Mouse (Mus musculus): ENCODE measurements at regions not wholly inside any gene's neighbourhood (a gene's known extent, or its start where the extent isn't known, plus 50 kb on each side); places are given as distances from the start of the nearest gene placed in this dataset.

- Histone ChIP-seq H3K27ac (no peak overlapping the region), H3K36me3 (no peaks in the 10 kb centered on the region), H3K9me3 (replicated peaks) (no peaks in the 10 kb centered on the region), H3K9ac (no peak overlapping the region), H3K4me2 (no peak overlapping the region), H3K27me3 (no peaks in the 10 kb centered on the region), H3K4me3 (no peak overlapping the region), H3K4me1 (replicated peaks) (no peaks in the 10 kb centered on the region)
- WGBS, result 79% methylated on average over 7 of the region's 7 CpGs
- no peak for ATAC-seq (replicated peaks; ENCODE audit: insufficient number of reproducible peaks, insufficient read depth, low FRiP score, low read depth)
These were observed 198.6 kb upstream of the Vegfc start for GRCm38 (mm10) chr8:53878846-53879245.

DNA sequence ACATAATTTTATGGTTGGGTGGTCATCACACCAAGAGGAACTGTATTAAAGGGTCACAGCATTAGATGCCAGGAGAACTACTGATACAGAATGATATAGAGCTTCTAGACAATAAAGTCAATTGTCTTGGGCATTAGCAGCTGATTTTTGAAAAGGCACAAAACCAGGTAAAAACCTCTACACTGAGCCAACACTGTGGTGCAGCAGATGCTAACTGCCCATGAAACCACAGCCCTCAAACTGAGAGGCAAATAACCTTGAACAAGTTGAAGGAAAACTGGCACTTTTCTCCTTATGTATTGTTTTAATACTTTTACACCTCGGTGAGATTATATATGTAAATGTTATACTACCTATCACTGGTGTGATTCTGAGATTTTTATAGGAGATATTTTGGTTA is 195.9 kb upstream of the Vegfc start:
- H3K27ac ChIP-seq, result no peak overlapping the region
- ATAC-seq (replicated peaks; ENCODE audit: insufficient number of reproducible peaks, insufficient read depth, low FRiP score, low read depth), result no peak
- H3K4me3 ChIP-seq, result no peak overlapping the region
- 76% methylated on average over 1 of the region's 1 CpGs for WGBS
- H3K4me2 ChIP-seq, result no peak overlapping the region
- H3K27me3 ChIP-seq, result no peaks in the 10 kb centered on the region
- H3K4me1 ChIP-seq (replicated peaks), result no peaks in the 10 kb centered on the region
- H3K36me3 ChIP-seq, result no peaks in the 10 kb centered on the region
- H3K9me3 ChIP-seq (replicated peaks), result no peaks in the 10 kb centered on the region
- H3K9ac ChIP-seq, result no peak overlapping the region

- no peak overlapping the region for H3K4me3 ChIP-seq
- no peaks in the 10 kb centered on the region for H3K9me3 ChIP-seq (replicated peaks)
- no peak overlapping the region for H3K27ac ChIP-seq
- 68% methylated on average over 4 of the region's 4 CpGs for WGBS
- H3K4me1 ChIP-seq (replicated peaks), result 0 out of 2 replicates have a peak, but pooled peaks cover 2% of the 10 kb centered on the region
- H3K9ac ChIP-seq, result no peak overlapping the region
- no peak for ATAC-seq (replicated peaks; ENCODE audit: insufficient number of reproducible peaks, insufficient read depth, low FRiP score, low read depth)
- no peaks in the 10 kb centered on the region for H3K36me3 ChIP-seq
- no peak overlapping the region for H3K4me2 ChIP-seq
- H3K27me3 ChIP-seq, result no peaks in the 10 kb centered on the region
These were observed 185.1 kb upstream of the Vegfc start for GRCm38 (mm10) chr8:53892205-53892710.

DNA sequence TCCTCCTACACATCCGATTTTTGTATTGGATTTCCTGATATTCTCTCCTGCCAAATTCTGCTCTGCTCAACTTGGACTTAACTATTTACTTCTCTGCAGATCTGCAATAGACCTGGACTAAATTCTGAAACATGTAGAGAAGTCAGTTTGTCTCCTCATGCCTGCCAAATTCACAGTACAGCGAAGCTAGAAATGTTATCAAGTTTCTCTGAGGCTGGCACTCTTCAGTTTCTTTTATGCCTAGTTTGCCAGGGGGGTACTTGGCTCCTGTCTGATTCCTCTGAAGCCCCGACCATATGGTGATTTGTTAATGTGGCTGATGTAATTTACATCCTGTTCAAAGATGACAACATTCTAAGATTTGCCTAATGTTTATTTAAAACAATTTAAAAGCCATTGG is 184.6 kb upstream of the Vegfc start:
- no peak for ATAC-seq (replicated peaks; ENCODE audit: insufficient number of reproducible peaks, insufficient read depth, low FRiP score, low read depth)
- Histone ChIP-seq H3K9me3 (replicated peaks) (no peaks in the 10 kb centered on the region), H3K27me3 (no peaks in the 10 kb centered on the region), H3K27ac (no peak overlapping the region), H3K4me1 (replicated peaks) (0 out of 2 replicates have a peak, but pooled peaks cover 2% of the 10 kb centered on the region), H3K4me3 (no peak overlapping the region), H3K36me3 (no peaks in the 10 kb centered on the region), H3K9ac (no peak overlapping the region), H3K4me2 (no peak overlapping the region)
- 45% methylated on average over 3 of the region's 3 CpGs for WGBS

DNA sequence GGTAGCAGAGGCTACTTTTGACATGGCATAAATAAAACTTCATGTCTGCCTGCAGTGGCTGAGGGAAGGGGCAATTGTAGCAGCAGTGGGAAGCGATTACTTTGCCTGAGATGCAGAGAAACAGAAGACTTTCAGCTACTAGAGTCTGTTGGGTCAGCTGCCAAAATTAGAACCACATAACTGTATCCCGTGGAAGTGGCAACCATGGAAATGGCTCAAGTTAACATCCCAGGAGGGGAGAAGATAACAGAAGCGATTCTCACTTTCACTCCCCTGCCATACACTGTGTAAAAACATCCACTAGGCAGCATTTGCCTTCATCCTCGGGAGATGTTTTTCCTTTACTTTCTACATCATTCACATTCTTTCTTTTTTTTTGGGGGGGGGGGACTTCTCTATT is 155.1 kb upstream of the Vegfc start:
- Histone ChIP-seq H3K4me2 (no peak overlapping the region), H3K9ac (no peak overlapping the region), H3K27ac (no peak overlapping the region), H3K27me3 (no peaks in the 10 kb centered on the region), H3K9me3 (replicated peaks) (no peaks in the 10 kb centered on the region; the same call in 1 of the 2 replicates), H3K4me1 (replicated peaks) (no peaks in the 10 kb centered on the region), H3K4me3 (no peak overlapping the region), H3K36me3 (no peaks in the 10 kb centered on the region)
- WGBS, result 35% methylated on average over 4 of the region's 4 CpGs
- ATAC-seq (replicated peaks; ENCODE audit: insufficient number of reproducible peaks, insufficient read depth, low FRiP score, low read depth), result peak; percentile 43; the same call in 1 of the 2 replicates

GRCm38 (mm10) chr8:53930685-53931084 is 146.7 kb upstream of the Vegfc start:
- no peaks in the 10 kb centered on the region for H3K36me3 ChIP-seq
- H3K4me3 ChIP-seq, result no peak overlapping the region
- H3K9me3 ChIP-seq (replicated peaks), result no peaks in the 10 kb centered on the region
- ATAC-seq (replicated peaks; ENCODE audit: insufficient number of reproducible peaks, insufficient read depth, low FRiP score, low read depth), result no peak
- H3K4me1 ChIP-seq (replicated peaks), result no peaks in the 10 kb centered on the region
- no peak overlapping the region for H3K27ac ChIP-seq
- no peak overlapping the region for H3K4me2 ChIP-seq
- no peaks in the 10 kb centered on the region for H3K27me3 ChIP-seq
- H3K9ac ChIP-seq, result no peak overlapping the region
- WGBS, result 26% methylated on average over 5 of the region's 5 CpGs

DNA sequence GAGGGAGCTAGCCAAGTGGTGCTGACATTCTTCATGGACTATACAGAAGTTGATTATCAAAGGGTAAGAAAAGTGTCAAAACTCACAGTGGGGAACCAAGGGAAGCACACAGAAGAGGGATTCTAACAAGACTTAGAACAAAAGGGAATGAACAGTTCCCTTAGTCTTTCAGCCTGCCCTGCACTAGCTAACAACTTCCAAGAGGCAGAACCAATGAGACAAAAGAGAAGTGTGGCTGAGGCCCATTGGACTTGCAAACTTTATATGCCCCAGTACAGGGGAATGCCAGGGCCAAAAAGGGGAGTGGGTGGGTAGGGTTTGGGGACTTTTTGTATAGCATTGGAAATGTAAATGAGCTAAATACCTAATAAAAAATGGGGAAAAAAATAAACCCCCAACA is 139.0 kb upstream of the Vegfc start:
- Histone ChIP-seq H3K9ac (no peak overlapping the region), H3K4me2 (no peak overlapping the region), H3K27me3 (no peaks in the 10 kb centered on the region), H3K9me3 (replicated peaks) (no peaks in the 10 kb centered on the region), H3K4me3 (no peak overlapping the region), H3K27ac (no peak overlapping the region), H3K4me1 (replicated peaks) (no peaks in the 10 kb centered on the region), H3K36me3 (no peaks in the 10 kb centered on the region)
- no peak for ATAC-seq (replicated peaks; ENCODE audit: insufficient number of reproducible peaks, insufficient read depth, low FRiP score, low read depth)

GRCm38 (mm10) chr8:53939519-53939918 is 137.9 kb upstream of the Vegfc start:
- H3K27me3 ChIP-seq, result no peaks in the 10 kb centered on the region
- H3K4me2 ChIP-seq, result no peak overlapping the region
- ATAC-seq (replicated peaks; ENCODE audit: insufficient number of reproducible peaks, insufficient read depth, low FRiP score, low read depth), result no peak
- H3K4me3 ChIP-seq, result no peak overlapping the region
- no peaks in the 10 kb centered on the region for H3K9me3 ChIP-seq (replicated peaks)
- H3K36me3 ChIP-seq, result no peaks in the 10 kb centered on the region
- WGBS, result 37% methylated on average over 1 of the region's 1 CpGs
- no peak overlapping the region for H3K27ac ChIP-seq
- no peaks in the 10 kb centered on the region for H3K4me1 ChIP-seq (replicated peaks)
- no peak overlapping the region for H3K9ac ChIP-seq

DNA sequence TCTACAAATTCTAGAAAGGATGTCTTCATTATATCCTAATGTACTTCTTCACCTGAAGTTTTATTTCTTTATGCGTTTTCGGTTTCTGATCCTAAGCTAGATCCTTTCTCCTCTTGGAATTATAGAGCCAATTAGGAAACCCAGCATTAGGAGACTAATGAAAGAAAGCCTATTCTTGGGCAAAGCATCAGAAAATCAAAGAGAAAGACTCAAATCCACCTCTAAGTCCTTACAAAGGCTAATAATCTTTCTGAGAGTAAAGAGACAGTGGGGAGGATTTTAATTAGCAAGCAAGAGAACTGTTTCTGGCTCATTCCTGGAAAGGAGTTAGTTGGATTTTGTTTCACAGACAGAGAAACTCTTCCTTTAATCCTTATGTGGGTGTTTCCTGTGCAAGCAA is 136.3 kb upstream of the Vegfc start:
- no peak overlapping the region for H3K9ac ChIP-seq
- H3K4me1 ChIP-seq (replicated peaks), result no peaks in the 10 kb centered on the region
- H3K4me3 ChIP-seq, result no peak overlapping the region

GRCm38 (mm10) chr8:53945561-53945960 is 131.8 kb upstream of the Vegfc start:
- whole genome bisulfite sequencing, result 68% methylated on average over 2 of the region's 2 CpGs
- ATAC-seq (replicated peaks; ENCODE audit: insufficient number of reproducible peaks, insufficient read depth, low FRiP score, low read depth), result no peak

More for the DNA sequence above, 136.3 kb upstream of the Vegfc start:
- ATAC-seq (replicated peaks; ENCODE audit: insufficient number of reproducible peaks, insufficient read depth, low FRiP score, low read depth), result no peak
- 93% methylated on average over 2 of the region's 2 CpGs for WGBS
- no peaks in the 10 kb centered on the region for H3K27me3 ChIP-seq
- H3K36me3 ChIP-seq, result no peaks in the 10 kb centered on the region
- H3K4me2 ChIP-seq, result no peak overlapping the region
- no peaks in the 10 kb centered on the region for H3K9me3 ChIP-seq (replicated peaks)
- no peak overlapping the region for H3K27ac ChIP-seq

DNA sequence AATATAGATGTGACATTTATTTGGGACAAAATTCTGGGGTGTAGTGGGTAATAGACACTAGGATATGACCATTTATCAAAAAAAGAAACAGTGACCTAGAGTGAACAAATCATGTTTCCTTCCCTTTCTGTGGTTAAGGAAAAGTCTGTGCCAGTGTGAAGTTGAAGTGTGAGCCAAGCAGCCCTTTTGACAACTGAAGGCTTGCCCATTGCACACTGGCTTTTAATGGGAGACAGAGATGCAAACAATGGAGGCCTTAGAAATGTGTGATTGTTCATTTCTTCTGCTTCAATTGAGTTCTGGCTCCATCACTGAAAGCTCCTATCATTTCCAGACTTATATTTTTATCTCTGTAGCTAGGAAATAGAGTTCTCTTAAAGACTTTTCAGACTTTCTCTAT is 130.0 kb upstream of the Vegfc start:
- Histone ChIP-seq H3K36me3 (no peaks in the 10 kb centered on the region), H3K4me1 (replicated peaks) (no peaks in the 10 kb centered on the region)

More at GRCm38 (mm10) chr8:53945561-53945960, 131.8 kb upstream of the Vegfc start:
- Histone ChIP-seq H3K4me2 (no peak overlapping the region), H3K9me3 (replicated peaks) (no peaks in the 10 kb centered on the region), H3K27ac (no peak overlapping the region), H3K9ac (no peak overlapping the region), H3K4me3 (no peak overlapping the region), H3K27me3 (no peaks in the 10 kb centered on the region), H3K4me1 (replicated peaks) (no peaks in the 10 kb centered on the region), H3K36me3 (no peaks in the 10 kb centered on the region)

DNA sequence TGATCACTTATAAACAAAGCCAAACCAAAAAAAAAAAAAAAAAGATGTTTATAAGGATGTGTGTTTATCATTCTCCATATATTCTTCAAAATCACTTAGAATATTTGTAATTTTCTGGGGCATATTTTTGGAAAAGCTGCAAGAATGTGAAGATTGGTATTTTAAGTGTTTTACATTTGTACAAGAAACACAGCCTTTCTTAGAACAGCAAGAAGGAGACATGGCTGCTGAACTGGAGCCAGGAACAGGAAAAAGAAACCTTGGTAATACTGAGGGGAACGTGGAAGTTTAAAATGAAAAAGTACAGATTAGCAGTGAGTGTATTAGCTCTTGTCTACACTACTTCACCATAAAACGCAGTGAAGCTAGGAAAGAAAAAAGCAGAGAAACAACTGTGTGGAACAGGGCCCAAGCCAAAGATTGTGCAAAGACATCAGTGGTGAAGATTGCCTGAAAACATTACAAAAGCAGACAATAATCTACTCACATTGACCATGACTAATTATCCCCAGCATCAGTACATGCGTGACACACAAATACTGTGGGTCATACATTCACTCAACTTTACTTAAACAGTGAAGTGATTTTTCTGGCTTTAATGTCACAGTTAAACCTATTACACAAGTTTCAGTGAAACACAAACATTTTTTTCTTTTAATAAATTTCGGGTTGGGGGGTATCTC is 122.8 kb upstream of the Vegfc start:
- Histone ChIP-seq H3K27ac (no peak overlapping the region), H3K36me3 (no peaks in the 10 kb centered on the region), H3K9me3 (replicated peaks) (no peaks in the 10 kb centered on the region), H3K4me2 (no peak overlapping the region), H3K4me1 (replicated peaks) (peaks cover 3% of the 10 kb centered on the region; the same call in 1 of the 2 replicates), H3K27me3 (no peaks in the 10 kb centered on the region), H3K9ac (no peak overlapping the region), H3K4me3 (no peak overlapping the region)
- 59% methylated on average over 4 of the region's 4 CpGs for WGBS
- ATAC-seq (replicated peaks; ENCODE audit: insufficient number of reproducible peaks, insufficient read depth, low FRiP score, low read depth), result no peak

More for the DNA sequence above, 130.0 kb upstream of the Vegfc start:
- Histone ChIP-seq H3K4me2 (no peak overlapping the region), H3K27ac (no peak overlapping the region), H3K4me3 (no peak overlapping the region), H3K27me3 (no peaks in the 10 kb centered on the region), H3K9me3 (replicated peaks) (no peaks in the 10 kb centered on the region), H3K9ac (no peak overlapping the region)
- ATAC-seq (replicated peaks; ENCODE audit: insufficient number of reproducible peaks, insufficient read depth, low FRiP score, low read depth), result no peak

Data from heart, embryonic 15.5 days (tissue).